Mouse (Mus musculus): ENCODE results near the gene Nlgn3. TPM values are rescaled to one million over a fixed set of nuclear protein-coding genes. Genes with fewer than 3 reads are reported as not detected.

Nlgn3 gene
- total RNA-seq (2021), result under 1 TPM; 0.59 to 0.91 TPM

DNA sequence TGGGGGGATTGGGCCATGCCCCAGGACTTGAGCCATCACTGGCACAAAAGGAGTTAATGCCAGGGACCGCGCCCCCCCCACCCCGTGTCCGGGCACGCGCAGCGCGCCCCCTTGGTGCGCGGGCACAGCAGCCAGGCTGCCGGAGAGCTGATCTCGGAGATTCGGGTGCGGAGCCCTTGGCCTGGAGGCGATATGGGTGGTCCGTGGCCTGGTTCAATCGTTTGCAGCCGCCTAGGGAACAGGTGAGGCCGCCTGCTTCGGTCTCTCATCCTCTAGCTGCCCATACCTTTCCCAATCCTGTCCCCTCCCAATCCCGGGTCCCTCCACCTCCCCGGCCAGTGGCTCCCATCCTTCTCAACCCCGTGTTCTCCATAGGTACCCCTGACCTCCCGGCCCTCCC is at the start of gene Nlgn3:
Nlgn3 (plus strand) TSS at position 114 of the 400 bp plus-strand sequence.
- intact Hi-C loops (cut with DNase I), result no loop called here
- DNase-seq (ENCODE audit: low spot score), result no peak

DNA sequence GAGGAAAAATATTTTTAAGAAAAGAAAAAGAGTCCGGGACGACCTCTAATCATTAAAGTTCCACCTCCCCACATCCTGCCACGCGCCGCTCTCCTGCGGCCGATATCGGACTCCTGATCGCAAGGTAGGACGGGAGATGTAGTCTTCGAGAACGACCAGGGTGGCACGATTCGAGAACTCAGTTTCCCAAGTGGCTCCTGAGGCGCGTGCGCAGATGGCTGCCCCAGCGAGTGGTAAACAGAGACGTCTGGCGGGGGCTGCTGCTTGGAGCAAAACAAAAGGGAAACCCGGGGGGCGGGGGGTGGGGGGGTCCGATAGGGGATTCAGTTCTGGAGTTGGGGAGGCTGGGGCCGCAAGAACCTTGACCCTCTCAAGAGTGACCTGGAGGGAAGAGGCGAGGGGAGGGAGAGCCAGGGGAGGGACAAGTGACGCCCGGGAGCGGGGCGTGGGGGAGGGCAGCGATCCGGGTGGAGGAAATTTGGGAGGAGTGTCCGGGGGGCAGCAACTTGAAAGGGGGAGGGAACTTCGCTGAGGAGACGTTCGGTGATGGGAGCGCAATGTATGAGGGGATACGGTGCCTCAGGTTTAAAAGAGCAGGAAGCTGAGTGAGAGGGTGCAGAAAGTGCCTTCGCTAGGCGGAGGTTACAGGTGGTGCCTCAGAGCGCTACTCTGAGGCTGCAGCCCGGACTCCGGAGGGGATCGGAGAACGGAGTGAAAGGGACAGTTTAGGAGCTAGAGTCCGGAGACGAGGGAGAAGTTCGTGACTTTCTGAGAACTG is 44.8 kb upstream of the Nlgn3 start, which contains the start of gene Foxo4:
Foxo4 (plus strand) TSS at position 577 of the 778 bp plus-strand sequence.
- peak; percentile 82 for DNase-seq (ENCODE audit: low spot score)
- intact Hi-C loops (cut with DNase I), result loop anchor here (2.0 kb wide), 2 partner anchors 19 to 31 kb away; partner anchors contain the start of gene Snx12

DNA sequence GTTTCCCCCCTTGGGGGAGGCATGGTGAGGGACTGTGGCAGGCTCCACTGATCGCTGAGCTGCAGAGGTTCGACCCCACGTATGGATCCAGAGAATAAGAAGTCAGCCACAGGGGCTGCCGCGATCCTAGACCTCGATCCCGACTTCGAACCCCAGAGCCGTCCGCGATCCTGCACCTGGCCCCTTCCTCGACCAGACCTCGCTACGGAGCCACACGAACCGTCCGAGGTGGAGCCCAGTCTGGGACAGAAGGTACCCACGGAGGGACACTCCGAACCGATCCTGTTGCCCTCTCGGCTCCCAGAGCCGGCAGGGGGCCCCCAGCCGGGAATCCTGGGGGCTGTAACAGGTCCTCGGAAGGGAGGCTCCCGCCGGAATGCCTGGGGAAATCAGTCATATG is 44.2 kb upstream of the Nlgn3 start:
- DNase-seq (ENCODE audit: low spot score), result no peak
- intact Hi-C loops (cut with DNase I), result loop anchor here (2.0 kb wide), 2 partner anchors 18 to 32 kb away; partner anchors contain the start of gene Snx12

DNA sequence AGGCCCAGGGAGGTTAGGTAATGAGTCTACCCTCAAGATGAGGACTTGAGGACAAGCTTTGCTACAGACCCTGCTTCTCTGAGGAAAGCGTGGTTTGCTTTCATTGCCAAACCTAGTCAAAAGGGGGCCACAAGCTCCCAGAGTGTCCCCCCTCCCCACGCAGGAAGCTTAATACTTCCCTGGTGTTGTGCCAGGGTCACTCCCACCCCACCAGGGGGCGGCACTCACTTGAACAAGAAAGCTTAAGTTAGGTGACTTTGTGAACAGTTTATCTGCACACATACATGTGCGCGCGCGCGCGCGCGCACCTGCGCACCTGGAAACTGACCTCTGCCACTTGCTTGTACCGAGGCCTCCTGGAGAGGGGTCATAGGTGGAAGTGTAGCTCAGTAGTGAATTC is 42.4 kb upstream of the Nlgn3 start:
- no peak for DNase-seq (ENCODE audit: low spot score)
- intact Hi-C loops (cut with DNase I), result no loop called here

DNA sequence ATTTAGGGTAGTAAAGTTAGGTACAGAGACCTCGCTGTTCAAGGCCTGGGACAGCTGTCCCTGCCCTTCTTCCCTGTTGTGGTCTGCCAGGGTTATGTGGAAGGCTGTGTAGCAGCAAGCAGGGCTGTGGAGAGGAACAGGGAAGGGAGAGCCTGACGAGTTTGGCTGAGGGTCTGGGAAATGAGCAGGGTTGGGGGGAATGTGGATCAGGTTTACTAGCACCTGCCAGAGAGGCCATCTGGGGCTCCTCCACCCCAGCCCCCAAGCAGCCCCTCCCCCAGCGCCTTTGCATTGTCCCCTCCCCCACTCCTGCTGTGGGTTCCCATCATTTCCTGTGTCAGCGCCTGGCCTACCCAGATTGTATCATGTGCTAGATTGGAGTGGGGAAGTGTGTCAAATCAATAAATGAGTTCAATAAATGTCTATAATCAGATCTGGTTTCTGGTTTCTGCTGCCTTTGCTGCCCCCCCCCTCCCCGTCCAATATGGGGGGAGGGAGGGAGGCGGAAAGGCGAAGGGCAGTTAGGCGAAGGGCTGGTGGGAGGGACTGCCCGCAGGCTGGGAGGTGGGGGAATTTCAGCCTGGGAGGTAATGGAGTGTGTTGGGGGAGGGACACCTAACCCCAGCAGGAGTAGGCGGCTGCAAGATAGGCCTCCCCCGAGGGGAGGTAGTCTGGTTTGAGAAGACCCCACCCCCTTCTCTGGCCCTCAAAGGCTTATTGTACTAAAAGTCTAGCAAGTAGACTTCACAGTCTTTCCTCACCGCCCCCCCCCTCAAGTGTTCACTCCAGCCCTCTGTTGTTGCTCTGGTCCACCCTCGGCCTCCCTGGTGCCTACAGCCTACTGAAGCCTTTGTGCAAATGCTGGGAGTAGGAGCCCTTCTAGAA is 38.3 kb upstream of the Nlgn3 start:
- intact Hi-C loops (cut with DNase I), result no loop called here
- DNase-seq (ENCODE audit: low spot score), result no peak

DNA sequence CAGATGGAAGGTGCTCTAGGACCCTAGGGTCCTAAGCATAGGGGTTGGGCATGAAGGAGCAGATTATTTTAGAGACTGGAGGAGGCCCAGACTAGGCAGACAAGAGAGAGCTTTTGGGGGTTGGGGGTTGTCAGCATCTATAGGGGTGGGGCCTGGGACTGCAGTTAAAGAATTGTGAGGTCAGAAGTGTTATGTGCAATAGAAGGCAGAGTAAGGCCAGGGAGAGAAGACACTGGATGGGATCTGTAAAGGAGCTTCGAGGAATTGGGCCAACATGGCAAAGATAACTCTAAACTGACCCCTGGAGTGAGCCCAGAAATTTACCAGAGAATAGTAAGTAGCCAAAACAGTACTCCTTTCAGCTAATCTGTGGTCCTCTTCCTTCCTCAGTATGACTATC is 35.1 kb upstream of the Nlgn3 start, which contains the start of gene Gm614:
Gm614 (minus strand) TSS at position 101 of the 400 bp plus-strand sequence.
- no peak for DNase-seq (ENCODE audit: low spot score)
- intact Hi-C loops (cut with DNase I), result no loop called here

DNA sequence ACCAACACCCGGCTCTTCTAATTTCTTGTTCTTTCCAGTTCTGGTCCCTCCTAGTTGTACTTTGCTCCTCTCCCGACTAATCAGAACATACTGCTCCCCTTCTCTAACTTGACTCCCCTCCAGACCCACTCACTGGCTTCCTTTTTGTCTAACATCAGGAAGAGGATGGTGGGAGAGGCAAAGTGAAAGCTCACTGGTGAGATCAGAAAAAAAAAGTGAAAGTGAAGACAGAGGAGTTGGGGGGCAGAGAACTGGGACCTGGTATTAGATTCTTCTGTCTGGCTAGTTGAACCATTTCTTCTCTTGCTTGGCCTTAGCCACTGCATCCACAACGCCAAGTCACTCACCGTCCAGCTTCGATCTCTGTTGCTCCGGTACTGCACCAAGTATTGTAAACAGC is 32.3 kb upstream of the Nlgn3 start:
- DNase-seq (ENCODE audit: low spot score), result no peak
- intact Hi-C loops (cut with DNase I), result no loop called here

DNA sequence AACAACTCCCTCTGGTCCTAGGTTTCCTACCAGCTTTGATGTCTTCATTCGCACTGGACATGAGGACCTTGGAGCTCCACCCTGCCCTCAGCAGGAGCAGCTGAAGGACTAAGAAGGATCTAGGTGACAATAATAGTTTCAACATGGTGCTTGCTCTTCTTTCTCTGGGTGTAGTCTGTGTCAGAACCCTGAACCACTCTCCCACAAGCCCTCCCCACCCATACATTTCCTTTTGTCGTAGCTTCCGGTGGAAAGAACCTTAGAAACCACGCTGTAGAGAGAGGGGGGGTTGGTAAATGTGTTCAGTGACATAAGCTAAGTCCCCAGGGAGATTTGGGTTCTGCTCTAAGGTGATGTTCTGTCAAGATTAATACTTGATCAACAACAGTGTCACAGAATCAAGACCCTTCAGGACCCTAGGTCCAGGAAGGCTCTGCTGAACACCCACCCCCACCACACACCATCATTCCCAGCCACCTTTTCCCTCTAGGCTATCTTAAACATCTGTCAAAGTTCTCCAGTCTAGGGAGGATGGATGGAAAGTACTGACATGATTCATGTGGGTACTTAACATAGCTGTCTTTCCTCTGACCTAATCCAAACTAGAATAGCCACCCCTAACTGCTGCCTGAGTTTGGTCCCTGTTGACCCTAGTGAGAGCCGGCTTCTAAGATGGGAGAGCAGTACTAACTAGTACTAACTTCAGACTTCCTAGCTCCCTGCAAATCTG is 30.8 kb upstream of the Nlgn3 start, which contains the start of gene Il2rg:
Il2rg (minus strand) TSS at position 231 of the 730 bp plus-strand sequence.
- DNase-seq (ENCODE audit: low spot score), result no peak
- intact Hi-C loops (cut with DNase I), result no loop called here

DNA sequence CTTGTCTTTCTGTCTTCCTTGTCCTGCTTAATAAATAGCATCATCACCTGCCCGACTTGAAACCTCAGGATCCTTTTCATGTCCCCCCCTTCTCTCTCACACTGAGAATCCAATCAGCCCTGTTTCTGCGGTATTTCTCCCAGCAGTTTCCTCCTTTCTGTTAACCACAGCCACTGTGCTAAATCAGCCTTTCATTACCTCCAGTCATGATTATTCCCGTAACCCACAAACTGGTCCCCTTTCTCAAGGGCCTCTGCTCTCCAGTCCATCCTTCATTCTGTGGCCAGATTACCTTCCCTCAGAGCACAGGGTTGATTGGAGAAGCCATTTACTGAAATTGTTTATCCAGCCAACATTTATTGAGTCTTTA is 30.2 kb upstream of the Nlgn3 start, which contains the start of gene Gm20489:
Gm20489 (minus strand) TSS at position 269 of the 370 bp plus-strand sequence.
- DNase-seq (ENCODE audit: low spot score), result no peak
- intact Hi-C loops (cut with DNase I), result no loop called here

DNA sequence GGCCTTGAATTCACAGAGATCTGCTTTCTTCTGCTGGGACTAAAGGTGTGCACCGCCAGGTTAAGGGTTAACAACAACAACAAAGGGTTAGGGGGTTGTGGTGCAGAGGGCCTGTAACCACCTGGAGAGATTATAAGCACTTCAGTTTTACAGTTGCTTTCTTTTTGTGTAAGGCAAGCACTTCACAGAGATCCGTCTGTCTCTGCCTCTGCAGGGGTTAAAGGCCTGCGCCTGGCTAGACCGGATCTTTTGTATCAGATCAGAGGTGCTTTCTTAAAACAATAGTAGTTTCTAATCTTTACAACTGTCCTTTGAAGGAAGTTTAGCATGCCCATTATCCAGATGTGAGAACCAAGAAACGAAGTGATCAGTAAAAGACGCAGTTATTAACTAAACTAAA is 25.6 kb upstream of the Nlgn3 start:
- intact Hi-C loops (cut with DNase I), result loop anchor here (2.0 to 10.0 kb wide), 3 partner anchors 19 to 141 kb away; partner anchors contain the start of genes Foxo4 and Snx12

DNA sequence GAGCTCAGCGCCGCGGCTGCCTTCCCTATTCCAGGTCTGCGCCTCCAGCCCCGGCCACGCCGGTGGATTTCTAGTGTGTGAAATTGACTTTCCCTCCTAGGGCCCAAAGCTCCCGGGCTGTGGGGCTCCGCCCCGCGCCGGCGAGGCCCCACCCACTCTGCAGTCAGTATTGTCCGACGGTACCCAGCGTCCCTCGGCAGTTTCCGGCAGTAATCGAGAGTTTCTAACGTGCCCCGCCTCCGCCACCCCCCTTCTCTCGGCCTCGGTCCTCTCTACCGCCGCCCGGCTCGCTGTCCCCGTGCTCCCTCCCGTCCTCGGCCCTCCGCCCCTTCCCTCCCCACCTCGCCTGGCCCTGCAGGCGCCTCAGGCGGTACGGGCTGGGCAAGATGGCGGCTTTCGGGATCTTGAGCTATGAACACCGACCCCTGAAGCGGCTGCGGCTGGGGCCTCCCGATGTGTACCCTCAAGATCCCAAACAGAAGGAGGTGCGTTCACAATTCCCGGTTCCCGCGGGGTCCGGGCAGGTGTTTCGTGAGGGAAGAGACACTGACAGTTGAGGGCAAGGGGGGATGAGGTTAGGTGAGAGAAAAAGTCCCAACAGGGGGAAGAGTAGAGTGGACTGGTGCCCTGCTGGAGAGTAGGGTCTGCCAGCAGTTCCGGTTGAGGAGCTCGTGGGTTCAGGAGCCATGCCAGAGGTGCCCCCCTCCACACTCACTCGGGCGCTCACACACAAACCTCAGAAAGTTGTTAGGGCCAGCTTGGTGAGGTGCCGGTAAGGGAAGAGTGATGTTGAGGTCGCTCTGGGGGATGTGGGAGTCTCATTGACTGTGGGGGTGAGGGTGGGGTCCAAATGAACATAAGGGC is 24.9 kb upstream of the Nlgn3 start, which contains the start of gene Med12:
Med12 (plus strand) TSS at position 156 of the 864 bp plus-strand sequence.
- DNase-seq (ENCODE audit: low spot score), result peak; percentile 87
- intact Hi-C loops (cut with DNase I), result loop anchor here (2.0 to 10.0 kb wide), 3 partner anchors 19 to 141 kb away; partner anchors contain the start of genes Foxo4 and Snx12

More for the DNA sequence above, 25.6 kb upstream of the Nlgn3 start:
- no peak for DNase-seq (ENCODE audit: low spot score)

DNA sequence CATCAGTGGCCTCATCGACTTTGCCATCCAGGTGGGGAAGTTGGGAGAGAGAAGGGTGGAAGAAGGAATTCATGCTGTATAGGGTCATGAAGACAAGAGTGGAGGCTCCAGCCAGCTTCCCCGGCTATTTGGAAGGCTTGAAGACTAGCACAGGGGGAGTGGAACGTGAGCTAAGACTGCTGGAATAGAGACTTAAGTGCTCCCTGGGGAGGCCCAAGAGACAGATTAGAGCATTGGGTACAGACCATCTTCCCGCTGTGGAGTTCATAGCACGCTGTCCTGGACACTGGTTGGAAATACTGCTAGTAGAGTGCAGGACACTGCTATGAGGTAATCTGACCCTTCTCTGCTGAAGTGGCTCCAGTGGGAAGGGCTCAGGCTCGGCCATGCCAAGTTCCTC is 16.2 kb upstream of the Nlgn3 start:
- intact Hi-C loops (cut with DNase I), result no loop called here
- no peak for DNase-seq (ENCODE audit: low spot score)

DNA sequence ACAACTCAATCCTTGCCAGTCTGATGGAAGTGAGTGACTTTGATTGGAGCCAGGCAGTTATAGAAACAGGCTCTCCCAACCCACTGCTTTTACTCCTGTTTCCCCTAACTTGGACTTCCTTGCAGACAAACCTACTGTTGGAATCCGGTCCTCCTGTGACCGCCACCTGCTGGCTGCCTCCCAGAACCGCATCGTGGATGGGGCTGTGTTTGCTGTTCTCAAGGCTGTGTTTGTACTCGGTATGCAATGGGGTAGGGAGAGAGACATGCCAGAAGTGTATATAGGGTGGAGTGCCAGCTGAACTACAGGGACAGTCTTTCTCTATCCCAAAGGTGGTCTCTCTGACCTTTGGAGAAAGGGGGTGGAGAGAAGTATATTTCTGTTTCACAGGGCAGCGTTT is 13.4 kb upstream of the Nlgn3 start:
- peak; percentile 8 for DNase-seq (ENCODE audit: low spot score)
- intact Hi-C loops (cut with DNase I), result loop anchor here (5.0 kb wide), 1 partner anchor 153 kb away; no protein-coding TSS in a partner anchor

DNA sequence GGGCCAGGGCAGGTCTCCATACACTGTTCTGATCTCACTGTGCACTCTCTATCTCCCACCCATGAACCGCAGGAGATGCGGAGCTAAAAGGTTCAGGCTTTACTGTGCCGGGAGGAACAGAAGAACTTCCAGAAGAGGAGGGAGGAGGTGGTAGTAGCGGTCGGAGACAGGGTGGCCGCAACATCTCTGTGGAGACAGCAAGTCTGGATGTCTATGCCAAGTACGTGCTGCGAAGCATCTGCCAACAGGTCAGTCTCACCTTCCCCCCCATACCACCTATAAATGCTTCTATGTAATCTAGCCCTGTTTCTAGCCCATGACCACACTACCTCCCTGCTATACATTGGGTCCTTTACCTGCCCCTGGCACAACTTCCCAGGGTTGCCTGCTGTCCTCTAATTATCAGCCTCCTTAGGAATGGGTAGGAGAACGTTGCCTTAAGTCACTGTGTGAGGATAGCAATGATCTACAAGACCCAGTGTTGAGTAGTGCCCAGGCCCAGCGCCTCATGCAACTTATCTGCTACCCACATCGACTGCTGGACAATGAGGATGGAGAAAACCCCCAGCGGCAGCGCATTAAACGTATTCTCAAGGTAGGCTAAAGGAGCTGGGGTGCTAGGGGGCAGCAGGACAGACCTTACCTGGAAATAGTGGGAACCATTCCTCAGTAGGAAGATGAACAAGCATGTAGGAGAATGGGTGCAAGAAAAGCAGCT is 12.9 kb upstream of the Nlgn3 start:
- intact Hi-C loops (cut with DNase I), result loop anchor here (5.0 kb wide), 1 partner anchor 154 kb away; no protein-coding TSS in a partner anchor
- no peak for DNase-seq (ENCODE audit: low spot score)

DNA sequence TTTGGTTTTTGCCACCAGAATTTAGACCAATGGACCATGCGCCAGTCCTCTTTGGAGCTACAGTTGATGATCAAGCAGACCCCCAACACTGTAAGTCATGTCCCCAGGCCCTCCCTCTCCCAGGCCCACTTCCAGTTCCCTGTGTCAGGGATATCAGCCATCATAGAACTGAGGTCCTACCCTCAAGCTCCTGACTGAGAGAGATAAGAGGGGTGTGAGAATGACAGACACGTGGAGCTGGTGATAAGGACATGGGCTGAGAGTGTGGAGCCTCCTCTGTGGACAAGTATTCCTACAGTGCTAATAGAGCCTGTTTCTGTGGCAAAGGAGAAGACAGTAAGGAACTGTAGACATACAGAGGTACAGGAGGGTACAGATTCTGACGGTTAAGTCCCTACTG is 11.4 kb upstream of the Nlgn3 start:
- intact Hi-C loops (cut with DNase I), result loop anchor here (5.0 kb wide), 1 partner anchor 155 kb away; no protein-coding TSS in a partner anchor
- DNase-seq (ENCODE audit: low spot score), result no peak

DNA sequence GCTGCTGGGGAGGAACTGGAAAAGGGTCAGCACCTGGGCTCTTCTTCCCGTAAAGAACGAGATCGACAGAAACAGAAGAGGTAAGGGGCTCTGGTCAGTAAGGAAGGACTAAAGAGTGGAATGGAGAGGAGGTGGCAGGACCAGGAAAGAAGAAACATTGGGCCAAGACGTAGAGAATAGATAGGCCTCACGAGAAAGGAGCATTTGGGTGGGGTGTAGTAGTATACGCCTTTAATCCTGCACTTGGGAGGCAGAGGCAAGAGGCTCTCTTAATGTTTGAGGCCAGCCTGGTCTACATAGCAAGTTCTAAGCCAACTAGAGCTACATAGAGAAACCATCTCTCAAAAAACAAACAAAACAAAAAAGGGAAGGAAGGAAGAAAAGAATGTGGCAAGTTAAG is 10.5 kb upstream of the Nlgn3 start:
- no peak for DNase-seq (ENCODE audit: low spot score)
- intact Hi-C loops (cut with DNase I), result loop anchor here (5.0 kb wide), 1 partner anchor 156 kb away; no protein-coding TSS in a partner anchor

DNA sequence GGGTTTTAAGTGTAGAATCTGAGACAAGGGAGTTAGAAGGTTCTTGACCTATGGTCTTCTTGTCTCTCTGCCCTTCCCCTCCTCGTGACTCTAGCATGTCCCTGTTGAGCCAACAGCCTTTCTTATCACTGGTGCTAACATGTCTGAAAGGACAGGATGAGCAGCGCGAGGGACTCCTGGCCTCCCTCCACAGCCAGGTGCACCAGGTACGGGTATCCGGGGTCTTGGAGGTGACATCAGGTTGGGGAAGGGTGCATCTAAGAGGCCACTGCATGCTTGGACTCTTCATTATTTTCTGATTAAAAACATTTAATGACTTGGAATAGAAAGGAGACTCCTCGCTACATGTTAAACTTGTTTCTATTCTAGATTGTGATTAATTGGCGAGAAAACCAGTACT is 9.9 kb upstream of the Nlgn3 start:
- intact Hi-C loops (cut with DNase I), result loop anchor here (5.0 kb wide), 1 partner anchor 157 kb away; no protein-coding TSS in a partner anchor
- DNase-seq (ENCODE audit: low spot score), result no peak

DNA sequence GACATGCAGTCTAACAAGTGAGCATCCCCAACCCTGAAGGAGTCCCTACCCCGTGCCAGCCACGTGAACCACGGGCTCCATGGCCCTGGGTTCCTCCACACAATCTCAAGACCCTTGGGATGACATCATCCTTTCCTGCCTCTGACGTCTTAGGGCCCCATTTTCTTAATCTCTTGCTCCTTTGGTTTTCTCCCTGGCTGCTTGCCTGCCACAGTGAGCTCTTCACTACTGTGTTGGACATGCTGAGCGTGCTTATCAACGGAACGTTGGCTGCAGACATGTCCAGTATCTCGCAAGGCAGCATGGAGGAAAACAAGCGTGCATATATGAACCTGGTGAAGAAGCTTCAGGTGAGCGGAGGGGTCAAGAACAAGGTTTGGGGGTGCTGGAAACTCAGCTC is 8.9 kb upstream of the Nlgn3 start:
- intact Hi-C loops (cut with DNase I), result no loop called here
- no peak for DNase-seq (ENCODE audit: low spot score)

All from heart, postnatal 25 days (tissue).